Mouse (Mus musculus): ENCODE measurements around the gene Aox2. TPM values are rescaled to one million over a fixed set of nuclear protein-coding genes. Genes with fewer than 3 reads are reported as not detected.
A peak's percentile ranks its signal among the peaks of the same experiment; 100 is the strongest.

Aox2 gene
- total RNA-seq, 2 experiments from 2014 or later, result 0.10 to 0.11 TPM

GRCm38 (mm10) chr1:58260311-58260710 lies 17.8 kb upstream of the Aox2 start:
- Histone ChIP-seq H3K4me3 (no peak overlapping the region), H3K27ac (no peak overlapping the region)
- intact Hi-C loops (cut with DNase I), result no loop called here
- no peak for TF ChIP-seq CTCF (IDR thresholded peaks at IDR 0.05)
- DNase-seq, result no peak

DNA sequence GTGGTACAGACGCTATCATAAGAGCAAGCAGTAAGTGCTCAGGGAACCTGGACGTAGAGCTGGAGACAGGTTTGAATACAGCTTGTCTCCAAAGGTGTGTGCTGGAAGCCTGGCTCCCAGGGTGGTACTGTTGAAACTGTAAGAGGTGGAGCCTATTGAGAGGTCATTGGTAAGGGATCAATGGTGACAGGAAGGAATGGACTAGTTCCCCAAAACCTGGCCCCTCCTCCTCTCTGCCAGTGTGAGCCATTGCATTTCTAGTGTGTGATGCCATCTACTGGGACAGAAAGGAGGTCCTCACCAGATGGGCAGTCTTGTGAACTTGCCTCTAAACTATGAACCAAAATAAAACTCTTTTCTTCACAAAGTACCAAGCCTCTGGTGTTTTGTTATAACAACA lies 9.9 kb upstream of the Aox2 start:
- H3K4me3 ChIP-seq, result no peak overlapping the region
- intact Hi-C loops (cut with DNase I), result no loop called here
- TF ChIP-seq CTCF (IDR thresholded peaks at IDR 0.05), result no peak
- DNase-seq, result no peak
- H3K27ac ChIP-seq, result no peak overlapping the region

DNA sequence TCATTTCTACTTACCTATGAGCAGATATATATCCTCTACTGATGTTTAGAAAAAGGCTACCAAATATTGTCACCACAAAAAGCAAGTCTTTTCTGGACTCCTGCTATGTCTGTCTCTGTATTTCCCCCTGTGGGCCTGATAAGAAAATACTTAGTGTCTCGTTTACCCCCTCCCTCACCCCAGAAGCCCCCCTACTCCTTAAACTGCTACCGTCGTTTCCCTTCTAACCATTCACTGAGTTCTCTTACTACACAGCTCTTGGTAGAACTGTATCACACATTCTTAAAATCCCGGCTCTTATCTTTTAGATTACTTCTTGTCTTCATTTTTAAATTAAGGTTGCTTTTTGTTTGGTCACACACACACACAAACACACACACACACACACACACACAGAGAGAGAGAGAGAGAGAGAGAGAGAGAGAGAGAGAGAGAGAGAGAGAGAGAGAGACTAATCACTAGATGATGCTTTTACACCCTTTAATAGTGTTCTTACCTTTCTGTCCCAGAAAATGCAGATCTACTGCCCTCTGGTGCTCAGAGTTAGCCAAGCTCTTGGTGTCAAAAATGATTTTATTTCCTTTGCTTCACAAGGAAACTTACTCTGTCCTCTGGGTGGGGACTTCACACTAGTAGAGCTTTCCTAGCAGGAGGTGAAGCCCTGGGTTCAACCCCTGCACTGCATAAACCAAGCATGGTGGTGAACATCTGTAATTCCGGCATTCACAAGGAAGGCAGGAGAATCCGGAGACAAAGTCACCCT lies 7.1 kb upstream of the Aox2 start:
- peak; percentile 31 for DNase-seq
- Histone ChIP-seq H3K27ac (no peak overlapping the region), H3K4me3 (no peak overlapping the region)
- intact Hi-C loops (cut with DNase I), result loop anchor here (2.0 to 5.0 kb wide), 2 partner anchors 34 to 114 kb away; no protein-coding TSS in a partner anchor
- TF ChIP-seq CTCF (IDR thresholded peaks at IDR 0.05), result peak; percentile 61

DNA sequence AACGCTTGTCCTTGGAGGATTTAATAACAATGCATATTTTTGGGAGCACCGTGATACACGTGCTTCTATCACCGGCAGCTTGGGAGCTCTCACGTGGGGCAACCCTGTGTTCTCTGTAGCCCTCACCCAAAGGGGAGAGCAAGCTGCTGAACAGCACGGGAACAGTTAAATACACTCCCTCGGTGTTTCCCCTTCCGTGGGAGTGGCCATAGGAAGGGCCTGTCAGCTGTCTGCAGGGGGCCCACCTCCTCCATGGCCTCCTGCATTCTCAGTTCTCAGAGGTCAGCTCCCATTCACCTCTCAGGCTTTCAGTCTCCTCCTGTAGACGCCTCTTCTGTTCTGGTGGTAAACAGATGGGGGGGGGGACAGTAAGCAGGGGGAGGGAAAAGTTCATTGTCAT lies 2.2 kb upstream of the Aox2 start:
- H3K27ac ChIP-seq, result no peak overlapping the region
- TF ChIP-seq CTCF (IDR thresholded peaks at IDR 0.05), result no peak
- intact Hi-C loops (cut with DNase I), result no loop called here
- no peak for DNase-seq
- no peak overlapping the region for H3K4me3 ChIP-seq

GRCm38 (mm10) chr1:58278513-58278912 lies 387 bp downstream of the Aox2 start:
- intact Hi-C loops (cut with DNase I), result no loop called here
- Histone ChIP-seq H3K27ac (no peak overlapping the region), H3K4me3 (no peak overlapping the region)
- no peak for TF ChIP-seq CTCF (IDR thresholded peaks at IDR 0.05)
- DNase-seq, result no peak

- peak overlapping the region; percentile 84 for H3K27ac ChIP-seq
- no peak for TF ChIP-seq CTCF (IDR thresholded peaks at IDR 0.05)
- peak overlapping the region; percentile 48 for H3K4me3 ChIP-seq
- peak; percentile 84 for DNase-seq
- intact Hi-C loops (cut with DNase I), result no loop called here
Measured at GRCm38 (mm10) chr1:58280381-58280780, 2.3 kb downstream of the Aox2 start.

- TF ChIP-seq CTCF (IDR thresholded peaks at IDR 0.05), result no peak
- peak; percentile 48 for DNase-seq
- H3K4me3 ChIP-seq, result peak overlapping the region; percentile 48
- peak overlapping the region; percentile 84 for H3K27ac ChIP-seq
- intact Hi-C loops (cut with DNase I), result no loop called here
Measured at GRCm38 (mm10) chr1:58280939-58281624, 3.0 kb downstream of the Aox2 start.

DNA sequence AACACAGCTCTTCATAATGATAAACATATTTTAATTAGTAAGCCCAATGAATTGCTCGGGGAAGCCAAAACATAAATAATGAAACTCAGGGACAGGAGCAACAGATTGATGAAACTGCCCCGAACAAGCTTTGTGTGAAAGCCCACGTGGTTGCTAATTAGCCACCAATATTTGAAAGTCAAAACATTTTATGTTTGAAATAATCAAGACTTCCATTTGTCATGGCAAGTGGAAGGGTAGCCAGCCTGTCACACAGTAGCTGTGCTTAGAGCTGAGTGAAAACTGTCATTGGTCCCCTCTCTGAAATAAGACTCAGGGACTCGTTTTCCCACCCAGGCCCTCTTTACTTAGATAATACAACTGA lies 3.5 kb downstream of the Aox2 start:
- peak overlapping the region; percentile 84 for H3K27ac ChIP-seq
- DNase-seq, result no peak
- H3K4me3 ChIP-seq, result no peak overlapping the region
- intact Hi-C loops (cut with DNase I), result no loop called here
- TF ChIP-seq CTCF (IDR thresholded peaks at IDR 0.05), result no peak

DNA sequence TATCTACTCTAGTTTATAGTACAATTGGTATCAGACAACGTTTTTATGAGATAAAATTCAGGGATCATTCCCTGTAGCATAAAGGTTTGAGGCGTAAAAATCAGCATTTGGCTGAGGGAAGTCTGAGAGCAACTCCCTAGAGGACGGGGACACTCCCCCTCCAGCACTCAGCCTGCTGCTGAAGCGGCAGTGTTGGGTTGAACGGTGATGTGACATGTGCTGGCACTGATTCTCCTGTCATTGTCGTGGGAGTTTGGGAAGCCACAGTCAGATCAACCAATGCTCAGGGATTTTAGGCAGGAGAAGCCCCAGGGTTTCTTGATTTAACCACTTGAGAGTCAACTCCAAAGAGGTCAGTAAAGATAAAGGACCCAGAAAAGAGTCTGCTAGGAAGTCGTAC lies 6.4 kb downstream of the Aox2 start:
- no peak for TF ChIP-seq CTCF (IDR thresholded peaks at IDR 0.05)
- intact Hi-C loops (cut with DNase I), result no loop called here
- Histone ChIP-seq H3K27ac (no peak overlapping the region), H3K4me3 (no peak overlapping the region)
- DNase-seq, result no peak

- TF ChIP-seq CTCF (IDR thresholded peaks at IDR 0.05), result no peak
- no peak for DNase-seq
- Histone ChIP-seq H3K27ac (no peak overlapping the region), H3K4me3 (no peak overlapping the region)
- intact Hi-C loops (cut with DNase I), result no loop called here
Measured at GRCm38 (mm10) chr1:58288091-58288490, 10.0 kb downstream of the Aox2 start.

DNA sequence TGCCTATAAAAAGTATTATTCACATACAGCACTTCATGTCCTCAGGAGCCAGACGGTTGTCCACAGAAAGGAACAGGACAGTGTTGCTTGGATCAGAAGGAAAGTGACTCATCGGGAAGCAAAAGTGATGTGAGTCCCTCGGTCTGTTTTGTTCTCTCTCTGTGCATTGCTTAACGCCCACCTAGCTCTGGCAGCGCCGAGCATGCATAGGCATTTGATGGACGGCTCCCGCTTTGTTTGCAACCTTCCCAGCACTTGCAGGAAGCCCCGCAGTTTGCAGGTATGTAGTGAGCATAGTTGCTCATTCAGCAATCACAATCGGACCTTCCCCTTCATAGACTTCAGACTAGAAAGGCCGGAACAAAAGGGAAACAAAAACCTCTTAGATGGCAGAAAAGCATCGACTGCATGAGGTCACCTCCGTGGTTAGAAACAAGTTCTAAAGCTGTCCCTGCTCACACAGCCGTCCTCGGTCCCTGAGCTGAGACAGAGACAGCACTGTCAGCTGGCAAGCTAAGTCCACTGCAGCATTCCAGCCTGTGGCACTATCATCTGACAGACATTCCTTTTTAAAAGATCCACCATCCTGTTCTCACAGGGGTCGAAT lies 11.8 kb downstream of the Aox2 start:
- TF ChIP-seq CTCF (IDR thresholded peaks at IDR 0.05), result no peak
- intact Hi-C loops (cut with DNase I), result loop anchor here (5.0 kb wide), 1 partner anchor 48 kb away; no protein-coding TSS in a partner anchor
- no peak for DNase-seq
- no peak overlapping the region for H3K27ac ChIP-seq
- H3K4me3 ChIP-seq, result peak overlapping the region; percentile 45

- peak overlapping the region; percentile 62 for H3K27ac ChIP-seq
- TF ChIP-seq CTCF (IDR thresholded peaks at IDR 0.05), result no peak
- peak overlapping the region; percentile 38 for H3K4me3 ChIP-seq
- peak; percentile 61 for DNase-seq
- intact Hi-C loops (cut with DNase I), result loop anchor here (5.0 kb wide), 1 partner anchor 49 kb away; no protein-coding TSS in a partner anchor
Measured at GRCm38 (mm10) chr1:58291394-58292300, 13.5 kb downstream of the Aox2 start.

Data from gastrocnemius, adult 2 months (tissue).